Mouse (Mus musculus) myocyte (in vitro differentiated cells): Measurements from ENCODE around the gene Lhx9.

ENCODE experiments used
- CEBPB ChIP-seq: IDR thresholded peaks from 2 replicates; pipeline ENCODE4 v1.6.1; 2011; ENCODE audit warnings: mild to moderate bottlenecking, moderate library complexity; ENCODE audit not compliant: poor library complexity, insufficient read depth, severe bottlenecking
- E2F4 ChIP-seq: IDR thresholded peaks from one replicate; pipeline ENCODE4 v1.6.1; 2011; ENCODE audit warnings: mild to moderate bottlenecking, control low read depth, moderate library complexity; ENCODE audit not compliant: insufficient read depth
- POLR2A ChIP-seq: IDR thresholded peaks from one replicate; pipeline ENCODE4 v1.6.1; 2011; ENCODE audit warnings: low read depth, mild to moderate bottlenecking, control low read depth, moderate library complexity; ENCODE audit not compliant: insufficient read length
- POLR2AphosphoS2 ChIP-seq: IDR thresholded peaks from one replicate; pipeline ENCODE4 v1.6.1; 2011; ENCODE audit warnings: low read depth, control low read depth; ENCODE audit not compliant: insufficient read length
- TCF12 ChIP-seq: IDR thresholded peaks from one replicate; pipeline ENCODE4 v1.6.1; 2011; ENCODE audit warnings: mild to moderate bottlenecking, control low read depth; ENCODE audit not compliant: poor library complexity, insufficient read depth, severe bottlenecking
- USF1 ChIP-seq: IDR thresholded peaks from one replicate; pipeline ENCODE4 v1.6.1; 2011; ENCODE audit warnings: low read depth, mild to moderate bottlenecking, control low read depth, moderate library complexity

DNA sequence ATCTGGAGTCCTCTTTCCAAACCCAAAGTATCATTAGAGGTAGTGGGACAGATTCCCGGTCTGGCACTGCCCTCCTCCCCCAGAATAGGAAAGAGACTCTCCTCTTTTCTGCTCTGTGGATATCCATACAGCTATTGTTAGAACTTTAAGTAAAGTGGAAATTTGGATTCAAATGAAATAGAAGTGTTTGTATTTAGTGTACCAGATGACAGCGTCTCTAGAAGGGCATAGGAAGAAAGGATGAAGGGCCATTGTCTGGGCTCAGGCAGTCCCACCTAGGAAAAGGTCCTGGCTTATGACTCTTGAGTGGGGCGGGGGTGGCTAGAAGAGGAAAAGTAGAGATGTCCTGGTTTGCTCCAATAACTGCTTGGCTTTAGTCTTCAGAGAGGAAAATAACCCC, 2.9 kb downstream of the Lhx9 start:
- no peak for TF ChIP-seq POLR2A
- no peak for TF ChIP-seq TCF12
- no peak for TF ChIP-seq POLR2AphosphoS2
- TF ChIP-seq E2F4, result no peak
- no peak for TF ChIP-seq USF1
- no peak for TF ChIP-seq CEBPB
